Mouse (Mus musculus) intestine, embryonic 16.5 days (tissue): ENCODE results near the gene Cry1. TPM values are rescaled to one million over a fixed set of nuclear protein-coding genes. Genes with fewer than 3 reads are reported as not detected.

Experiments
- polyA plus RNA-seq: library from polyadenylated mRNA; unstranded; fragments of >200 nt; fragmentation: Nextera tagmentation; extraction: Ambion mirVana; gene quantifications from 2 replicates; pipeline ENCODE4 v1.2.1, GENCODE M21; 2015

Gene Cry1
- polyA plus RNA-seq, 1 experiment from 2014 or later, result 23.9 TPM

Other genes starting within 250 kb of the Cry1 start
- gene Fhl4, start 82.6 kb downstream of the Cry1 start, polyA plus RNA-seq, result 0.26 and 0.45 TPM in 2 replicates
- gene Tmem263, start 82.4 kb downstream of the Cry1 start, polyA plus RNA-seq, result 47.7 and 48.9 TPM in 2 replicates
- gene Mterf2, start 57.0 kb downstream of the Cry1 start, polyA plus RNA-seq, result 19.5 and 20.6 TPM in 2 replicates
- 0.86 and 1.2 TPM in 2 replicates for gene Btbd11, start 201.8 kb upstream of the Cry1 start, polyA plus RNA-seq